Mouse (Mus musculus) myocyte (in vitro differentiated cells): Measurements from ENCODE around the gene Oxnad1. TPM values are rescaled to one million over a fixed set of nuclear protein-coding genes. Genes with fewer than 3 reads are reported as not detected.

ENCODE experiments used
- H3K27me3 ChIP-seq: one replicate; pipeline ENCODE4 v1.6.1; 2011; ENCODE audit not compliant: control insufficient read depth, insufficient read depth, insufficient read length
- H3K36me3 ChIP-seq: one replicate; pipeline ENCODE4 v1.6.1; 2011; ENCODE audit not compliant: control insufficient read depth, insufficient read depth
- H3K4me2 ChIP-seq: one replicate; pipeline ENCODE4 v1.6.1; 2011; ENCODE audit warnings: low read depth, control low read depth
- H3K4me3 ChIP-seq: one replicate; pipeline ENCODE4 v1.5.1; 2011; ENCODE audit warnings: mild to moderate bottlenecking, control low read depth, moderate library complexity
- H3K79me2 ChIP-seq: one replicate; pipeline ENCODE4 v1.6.1; 2011; ENCODE audit not compliant: control insufficient read depth, insufficient read depth
- H3ac ChIP-seq: one replicate; pipeline ENCODE4 v1.6.1; 2011; ENCODE audit not compliant: control insufficient read depth, insufficient read length
- CEBPB ChIP-seq: IDR thresholded peaks from 2 replicates; pipeline ENCODE4 v1.6.1; 2011; ENCODE audit warnings: mild to moderate bottlenecking, moderate library complexity; ENCODE audit not compliant: poor library complexity, insufficient read depth, severe bottlenecking
- E2F4 ChIP-seq: IDR thresholded peaks from one replicate; pipeline ENCODE4 v1.6.1; 2011; ENCODE audit warnings: mild to moderate bottlenecking, control low read depth, moderate library complexity; ENCODE audit not compliant: insufficient read depth
- MAX ChIP-seq: IDR thresholded peaks from one replicate; pipeline ENCODE4 v1.6.1; 2011; ENCODE audit warnings: low read depth, mild to moderate bottlenecking, control low read depth
- MYOD1 ChIP-seq, 3 experiments: IDR thresholded peaks; one replicate each; pipeline ENCODE4 v1.6.1; 2011; ENCODE audit warnings: control low read depth in 2 of 3, low read depth in 2 of 3, mild to moderate bottlenecking in 2 of 3, moderate library complexity in 1 of 3; ENCODE audit not compliant: insufficient read length in 2 of 3, control insufficient read depth in 1 of 3
- MYOG ChIP-seq, 3 experiments: IDR thresholded peaks; one replicate each; pipeline ENCODE4 v1.6.1; 2011; ENCODE audit warnings: control low read depth in 2 of 3, low read depth in 2 of 3, mild to moderate bottlenecking in 2 of 3; ENCODE audit not compliant: insufficient read length in 2 of 3, control insufficient read depth in 1 of 3, insufficient read depth in 1 of 3
- POLR2A ChIP-seq: IDR thresholded peaks from one replicate; pipeline ENCODE4 v1.6.1; 2011; ENCODE audit warnings: low read depth, mild to moderate bottlenecking, control low read depth, moderate library complexity; ENCODE audit not compliant: insufficient read length
- POLR2AphosphoS2 ChIP-seq: IDR thresholded peaks from one replicate; pipeline ENCODE4 v1.6.1; 2011; ENCODE audit warnings: low read depth, control low read depth; ENCODE audit not compliant: insufficient read length
- REST ChIP-seq: IDR thresholded peaks from one replicate; pipeline ENCODE4 v1.6.1; 2011; ENCODE audit warnings: mild to moderate bottlenecking, control low read depth, moderate library complexity; ENCODE audit not compliant: insufficient read depth, insufficient read length
- SRF ChIP-seq: IDR thresholded peaks from one replicate; pipeline ENCODE4 v1.6.1; 2011; ENCODE audit warnings: low read depth; ENCODE audit not compliant: control insufficient read depth, insufficient read length
- TCF12 ChIP-seq: IDR thresholded peaks from one replicate; pipeline ENCODE4 v1.6.1; 2011; ENCODE audit warnings: mild to moderate bottlenecking, control low read depth; ENCODE audit not compliant: poor library complexity, insufficient read depth, severe bottlenecking
- TCF3 ChIP-seq: IDR thresholded peaks from one replicate; pipeline ENCODE4 v1.6.1; 2011; ENCODE audit warnings: low read depth, control low read depth; ENCODE audit not compliant: insufficient read length
- USF1 ChIP-seq: IDR thresholded peaks from one replicate; pipeline ENCODE4 v1.6.1; 2011; ENCODE audit warnings: low read depth, mild to moderate bottlenecking, control low read depth, moderate library complexity
- polyA plus RNA-seq: library from polyadenylated mRNA; unstranded; fragments of >200 nt; fragmentation: generic; extraction: Trizol; gene quantifications from one replicate; pipeline ENCODE4 v1.2.1, GENCODE M21; 2012; ENCODE audit warnings: missing spikeins

Oxnad1 gene
- polyA plus RNA-seq, 1 experiment: 24.8 TPM

GRCm38 (mm10) chr14:32150872-32151271, 65.7 kb downstream of the Oxnad1 start:
- no peaks in the 10 kb centered on the region for H3K79me2 ChIP-seq
- H3K36me3 ChIP-seq: no peaks in the 10 kb centered on the region
- no peak overlapping the region for H3K4me2 ChIP-seq
- TF ChIP-seq MAX (no peak), TCF3 (no peak), USF1 (no peak), SRF (no peak), POLR2AphosphoS2 (no peak), CEBPB (no peak), E2F4 (no peak)
- H3K4me3 ChIP-seq: no peak overlapping the region
- H3ac ChIP-seq: no peak overlapping the region
- H3K27me3 ChIP-seq: peaks cover 25% of the 10 kb centered on the region

GRCm38 (mm10) chr14:32152243-32152965, 67.2 kb downstream of the Oxnad1 start:
- H3ac ChIP-seq: no peak overlapping the region
- H3K79me2 ChIP-seq: no peaks in the 10 kb centered on the region
- peaks cover 25% of the 10 kb centered on the region for H3K27me3 ChIP-seq
- no peak overlapping the region for H3K4me3 ChIP-seq
- H3K36me3 ChIP-seq: no peaks in the 10 kb centered on the region
- no peak overlapping the region for H3K4me2 ChIP-seq
- TF ChIP-seq TCF12 (no peak), MYOD1 (IDR thresholded peaks at IDR 0.05; ENCODE audit: control insufficient read depth in 1 of 3, insufficient read length in 2 of 3, low read depth in 2 of 3) (no peak), E2F4 (no peak), USF1 (no peak), CEBPB (no peak), TCF3 (no peak), MYOG (IDR thresholded peaks at IDR 0.05; ENCODE audit: control insufficient read depth in 1 of 3, insufficient read depth in 1 of 3, insufficient read length in 2 of 3, low read depth in 2 of 3) (no peak), SRF (no peak), MAX (no peak), POLR2AphosphoS2 (no peak), POLR2A (no peak), REST (no peak)

Other genes starting within 250 kb of the Oxnad1 start
- gene Galnt15, start 56.4 kb upstream of the Oxnad1 start, polyA plus RNA-seq: not detected
- 72.2 TPM for gene Dph3, start 355 bp downstream of the Oxnad1 start, polyA plus RNA-seq
- gene Msmb, start 56.6 kb downstream of the Oxnad1 start, polyA plus RNA-seq: not detected
- gene Ncoa4, start 74.5 kb downstream of the Oxnad1 start, polyA plus RNA-seq: 20.2 TPM
- 242 TPM for gene Timm23, start 116.5 kb downstream of the Oxnad1 start, polyA plus RNA-seq
- 10.5 TPM for gene Parg, start 116.6 kb downstream of the Oxnad1 start, polyA plus RNA-seq
- gene Ogdhl, start 236.6 kb downstream of the Oxnad1 start, polyA plus RNA-seq: 3.7 TPM